Mouse (Mus musculus) liver, embryonic 13.5 days (tissue): ENCODE data around the gene Rps17. TPM values are rescaled to one million over a fixed set of nuclear protein-coding genes. Genes with fewer than 3 reads are reported as not detected.
A peak's percentile ranks its signal among the peaks of the same experiment; 100 is the strongest.

Experiments used
- ATAC-seq: fragments of 200-750 bp; cut with Nextera tagmentation; 2 replicates; pipeline ENCODE4 v1.8.0; 2017; ENCODE audit warnings: low read depth, mild to moderate bottlenecking, moderate number of reproducible peaks, moderate library complexity
- DNase-seq: peaks from one replicate; pipeline ENCODE4 v3.0.0; 2022
- H3K27ac ChIP-seq: fragments of 300-500 bp; sonication (generic); 2 replicates; pipeline ENCODE4 v1.5.1; 2015; ENCODE audit warnings: moderate library complexity, mild to moderate bottlenecking, inconsistent platforms
- H3K27me3 ChIP-seq: fragments of 300-500 bp; sonication (generic); 2 replicates; pipeline ENCODE4 v1.6.1; 2015; ENCODE audit warnings: mild to moderate bottlenecking, inconsistent platforms
- H3K36me3 ChIP-seq: fragments of 300-500 bp; sonication (generic); 2 replicates; pipeline ENCODE4 v1.6.1; 2015; ENCODE audit warnings: mild to moderate bottlenecking, inconsistent platforms
- H3K4me1 ChIP-seq: fragments of 300-500 bp; sonication (generic); replicated peaks from 2 replicates; pipeline ENCODE4 v1.6.1; 2015; ENCODE audit warnings: inconsistent platforms
- H3K4me2 ChIP-seq: fragments of 300-500 bp; sonication (generic); 2 replicates; pipeline ENCODE4 v1.6.1; 2015; ENCODE audit warnings: inconsistent platforms, mild to moderate bottlenecking, moderate library complexity
- H3K4me3 ChIP-seq: fragments of 300-500 bp; sonication (generic); replicated peaks from 2 replicates; pipeline ENCODE4 v1.5.1; 2015; ENCODE audit warnings: mild to moderate bottlenecking, inconsistent platforms
- H3K9ac ChIP-seq: fragments of 300-500 bp; sonication (generic); 2 replicates; pipeline ENCODE4 v1.6.1; 2015; ENCODE audit warnings: mild to moderate bottlenecking, inconsistent platforms
- H3K9me3 ChIP-seq: fragments of 300-500 bp; sonication (generic); replicated peaks from 2 replicates; pipeline ENCODE4 v1.6.1; 2016; ENCODE audit warnings: inconsistent platforms
- WGBS: fragments of 180-500 bp; shearing (Covaris S2); methylation state at CpG from one replicate; pipeline ENCODE4 v1.1.7; 2015; ENCODE audit not compliant: insufficient replicate concordance; 5-methylcytosine and 5-hydroxymethylcytosine counted together
- polyA plus RNA-seq: library from polyadenylated mRNA; unstranded; fragments of >200 nt; fragmentation: Nextera tagmentation; extraction: Ambion mirVana; gene quantifications from 2 replicates; pipeline ENCODE4 v1.2.1, GENCODE M21; 2015

Rps17 gene
- polyA plus RNA-seq, 1 experiment from 2014 or later, result 995 TPM

- Histone ChIP-seq H3K36me3 (peaks cover 22% of the 10 kb centered on the region), H3K27me3 (no peaks in the 10 kb centered on the region)
These were observed 13.2 kb downstream of the Rps17 start for GRCm38 (mm10) chr7:81331851-81332250.

GRCm38 (mm10) chr7:81330767-81331166 lies 14.3 kb downstream of the Rps17 start:
- H3K27me3 ChIP-seq, result no peaks in the 10 kb centered on the region
- H3K27ac ChIP-seq, result no peak overlapping the region
- H3K9me3 ChIP-seq, result no peaks in the 10 kb centered on the region
- 38% methylated on average over 3 of the region's 3 CpGs for WGBS
- DNase-seq (no peak), ATAC-seq (no peak)
- no peak overlapping the region for H3K9ac ChIP-seq
- H3K4me2 ChIP-seq, result no peak overlapping the region
- H3K4me1 ChIP-seq, result peaks cover 22% of the 10 kb centered on the region
- peaks cover 16% of the 10 kb centered on the region; the same call in 1 of the 2 replicates for H3K36me3 ChIP-seq
- no peak overlapping the region for H3K4me3 ChIP-seq

More at GRCm38 (mm10) chr7:81331851-81332250, 13.2 kb downstream of the Rps17 start:
- ATAC-seq, result no peak
- no peak overlapping the region for H3K4me2 ChIP-seq
- no peak overlapping the region for H3K4me3 ChIP-seq
- 69% methylated on average over 7 of the region's 7 CpGs for WGBS
- peaks cover 12% of the 10 kb centered on the region for H3K4me1 ChIP-seq
- no peaks in the 10 kb centered on the region for H3K9me3 ChIP-seq
- DNase-seq, result no peak
- no peak overlapping the region for H3K9ac ChIP-seq
- H3K27ac ChIP-seq, result no peak overlapping the region

- no peak overlapping the region for H3K27ac ChIP-seq
- no peaks in the 10 kb centered on the region for H3K9me3 ChIP-seq
- H3K4me2 ChIP-seq, result no peak overlapping the region
- no peaks in the 10 kb centered on the region for H3K27me3 ChIP-seq
- H3K36me3 ChIP-seq, result 0 out of 2 replicates have a peak, but pooled peaks cover 9% of the 10 kb centered on the region
- peaks cover 23% of the 10 kb centered on the region for H3K4me1 ChIP-seq
- H3K9ac ChIP-seq, result no peak overlapping the region
- no peak overlapping the region for H3K4me3 ChIP-seq
- no peak for ATAC-seq
- WGBS, result 50% methylated on average over 10 of the region's 10 CpGs
- no peak for DNase-seq
These were observed 17.4 kb downstream of the Rps17 start for GRCm38 (mm10) chr7:81327661-81328060.

GRCm38 (mm10) chr7:81326859-81327258 lies 18.2 kb downstream of the Rps17 start:
- 0 out of 2 replicates have a peak, but pooled peaks cover 4% of the 10 kb centered on the region for H3K36me3 ChIP-seq
- H3K9ac ChIP-seq, result no peak overlapping the region
- WGBS, result 60% methylated on average over 6 of the region's 6 CpGs
- DNase-seq (peak; percentile 30), ATAC-seq (peak; percentile 79)
- no peak overlapping the region for H3K27ac ChIP-seq
- no peaks in the 10 kb centered on the region for H3K9me3 ChIP-seq
- H3K4me2 ChIP-seq, result no peak overlapping the region
- no peaks in the 10 kb centered on the region for H3K27me3 ChIP-seq
- no peak overlapping the region for H3K4me3 ChIP-seq
- H3K4me1 ChIP-seq, result peaks cover 23% of the 10 kb centered on the region

- WGBS, result 56% methylated on average over 12 of the region's 12 CpGs
- no peak for ATAC-seq
These were observed 19.0 kb downstream of the Rps17 start for GRCm38 (mm10) chr7:81326043-81326442.

GRCm38 (mm10) chr7:81321776-81322175 lies 23.3 kb downstream of the Rps17 start:
- WGBS, result 64% methylated on average over 5 of the region's 5 CpGs
- H3K27ac ChIP-seq, result no peak overlapping the region
- no peaks in the 10 kb centered on the region for H3K27me3 ChIP-seq
- no peaks in the 10 kb centered on the region for H3K9me3 ChIP-seq
- no peak for DNase-seq
- no peak overlapping the region for H3K4me2 ChIP-seq
- no peaks in the 10 kb centered on the region for H3K36me3 ChIP-seq
- no peak overlapping the region for H3K4me3 ChIP-seq
- no peak for ATAC-seq
- peaks cover 11% of the 10 kb centered on the region for H3K4me1 ChIP-seq
- no peak overlapping the region for H3K9ac ChIP-seq

More at GRCm38 (mm10) chr7:81326043-81326442, 19.0 kb downstream of the Rps17 start:
- Histone ChIP-seq H3K9me3 (no peaks in the 10 kb centered on the region), H3K27ac (no peak overlapping the region), H3K4me1 (peaks cover 23% of the 10 kb centered on the region), H3K4me2 (no peak overlapping the region), H3K36me3 (0 out of 2 replicates have a peak, but pooled peaks cover 4% of the 10 kb centered on the region), H3K27me3 (no peaks in the 10 kb centered on the region), H3K9ac (no peak overlapping the region), H3K4me3 (no peak overlapping the region)
- no peak for DNase-seq

GRCm38 (mm10) chr7:81319749-81320148 lies 25.3 kb downstream of the Rps17 start:
- ATAC-seq, result no peak
- 73% methylated on average over 6 of the region's 6 CpGs for WGBS

GRCm38 (mm10) chr7:81315583-81315982 lies 29.5 kb downstream of the Rps17 start:
- Histone ChIP-seq H3K9me3 (no peaks in the 10 kb centered on the region), H3K4me1 (no peaks in the 10 kb centered on the region; the same call in 1 of the 2 replicates), H3K27me3 (no peaks in the 10 kb centered on the region), H3K4me2 (no peak overlapping the region), H3K36me3 (no peaks in the 10 kb centered on the region), H3K9ac (no peak overlapping the region), H3K4me3 (no peak overlapping the region), H3K27ac (no peak overlapping the region)
- DNase-seq (no peak), ATAC-seq (no peak)
- 46% methylated on average over 8 of the region's 8 CpGs for WGBS

More at GRCm38 (mm10) chr7:81319749-81320148, 25.3 kb downstream of the Rps17 start:
- Histone ChIP-seq H3K9me3 (no peaks in the 10 kb centered on the region), H3K4me3 (no peak overlapping the region), H3K27ac (no peak overlapping the region), H3K27me3 (no peaks in the 10 kb centered on the region), H3K4me1 (no peaks in the 10 kb centered on the region; the same call in 1 of the 2 replicates), H3K36me3 (no peaks in the 10 kb centered on the region), H3K4me2 (no peak overlapping the region), H3K9ac (no peak overlapping the region)
- no peak for DNase-seq

- Histone ChIP-seq H3K27ac (no peak overlapping the region), H3K4me2 (no peak overlapping the region), H3K4me1 (no peaks in the 10 kb centered on the region; the same call in 1 of the 2 replicates), H3K4me3 (no peak overlapping the region), H3K27me3 (no peaks in the 10 kb centered on the region), H3K9ac (no peak overlapping the region), H3K36me3 (no peaks in the 10 kb centered on the region), H3K9me3 (no peaks in the 10 kb centered on the region)
- ATAC-seq, result no peak
- DNase-seq, result no peak
These were observed 33.5 kb downstream of the Rps17 start for GRCm38 (mm10) chr7:81311581-81311980.

GRCm38 (mm10) chr7:81311130-81311529 lies 33.9 kb downstream of the Rps17 start:
- Histone ChIP-seq H3K27me3 (no peaks in the 10 kb centered on the region), H3K4me2 (no peak overlapping the region), H3K9ac (no peak overlapping the region), H3K4me3 (no peak overlapping the region), H3K27ac (no peak overlapping the region), H3K36me3 (no peaks in the 10 kb centered on the region), H3K4me1 (no peaks in the 10 kb centered on the region; the same call in 1 of the 2 replicates), H3K9me3 (no peaks in the 10 kb centered on the region)
- ATAC-seq (no peak), DNase-seq (no peak)
- WGBS, result 57% methylated on average over 1 of the region's 1 CpGs

GRCm38 (mm10) chr7:81309247-81309646 lies 35.8 kb downstream of the Rps17 start:
- Histone ChIP-seq H3K4me2 (no peak overlapping the region), H3K27me3 (no peaks in the 10 kb centered on the region), H3K4me3 (no peak overlapping the region), H3K9ac (no peak overlapping the region), H3K4me1 (no peaks in the 10 kb centered on the region), H3K36me3 (no peaks in the 10 kb centered on the region), H3K27ac (no peak overlapping the region), H3K9me3 (no peaks in the 10 kb centered on the region)
- no peak for DNase-seq
- 58% methylated on average over 6 of the region's 6 CpGs for WGBS
- no peak for ATAC-seq

GRCm38 (mm10) chr7:81307735-81308134 lies 37.3 kb downstream of the Rps17 start:
- Histone ChIP-seq H3K9ac (no peak overlapping the region), H3K9me3 (no peaks in the 10 kb centered on the region), H3K4me1 (no peaks in the 10 kb centered on the region), H3K27me3 (no peaks in the 10 kb centered on the region), H3K4me3 (no peak overlapping the region), H3K36me3 (no peaks in the 10 kb centered on the region), H3K4me2 (no peak overlapping the region), H3K27ac (no peak overlapping the region)
- WGBS, result 75% methylated on average over 8 of the region's 8 CpGs
- DNase-seq, result no peak
- no peak for ATAC-seq
